17 mouse cellular contexts compared by ENCODE assay signal in genomic region chr10:9586328-9586727, GRCm38 (mm10).
DNase-seq lines count a peak whose midpoint lies in the region; ATAC-seq and TF ChIP-seq lines count a peak whose summit lies in the region.
"Had no signal": no experiment of that assay in that cellular context is flagged by ENCODE, and none has a peak within 500 bp of the region (broad histone marks: within the 10 kb centered on the region; RNA-seq: fewer than 3 reads in every experiment).

No protein-coding gene starts in this region.

- 70% methylated on average over 5 of the region's 5 CpGs for WGBS in forebrain, postnatal 0 days
- WGBS in forebrain, embryonic 13.5 days: 87% methylated on average over 5 of the region's 5 CpGs
- WGBS in embryonic facial prominence, embryonic 15.5 days: 45% methylated on average over 5 of the region's 5 CpGs
- WGBS in hindbrain, embryonic 10.5 days: 84% methylated on average over 5 of the region's 5 CpGs

- H3K4me2 ChIP-seq in forebrain, postnatal 0 days (ENCODE audit: low read depth): no peak overlapping the region
- H3K4me2 ChIP-seq in forebrain, embryonic 13.5 days: no peak overlapping the region
- H3K4me2 ChIP-seq in embryonic facial prominence, embryonic 15.5 days (replicated peaks): no peak overlapping the region
- H3K4me2 ChIP-seq: embryonic facial prominence, embryonic 12.5 days; forebrain, embryonic 15.5 days; midbrain, embryonic 15.5 days had no signal

- TF ChIP-seq CTCF in forebrain, postnatal 0 days (IDR thresholded peaks at IDR 0.05; ENCODE audit: low read depth): no peak

- intact Hi-C loops in left cerebral cortex, postnatal 25 days (cut with DNase I): loop anchor here (5.0 kb wide), 1 partner anchor 56 kb away; no protein-coding TSS in a partner anchor

- no peaks in the 10 kb centered on the region for H3K36me3 ChIP-seq in forebrain, postnatal 0 days (ENCODE audit: insufficient read depth)
- no peaks in the 10 kb centered on the region for H3K36me3 ChIP-seq in forebrain, embryonic 13.5 days (ENCODE audit: poor library complexity, severe bottlenecking)
- no peaks in the 10 kb centered on the region for H3K36me3 ChIP-seq in embryonic facial prominence, embryonic 15.5 days
- H3K36me3 ChIP-seq in hindbrain, embryonic 10.5 days: no peaks in the 10 kb centered on the region
- H3K36me3 ChIP-seq: embryonic facial prominence, embryonic 12.5 days; forebrain, embryonic 15.5 days; midbrain, embryonic 15.5 days had no signal

- no peak overlapping the region for H3K4me3 ChIP-seq in forebrain, postnatal 0 days (ENCODE audit: low read depth, low read length)
- H3K4me3 ChIP-seq in forebrain, embryonic 13.5 days: no peak overlapping the region
- no peak overlapping the region for H3K4me3 ChIP-seq in embryonic facial prominence, embryonic 15.5 days (replicated peaks)
- no peak overlapping the region for H3K4me3 ChIP-seq in hindbrain, embryonic 10.5 days
- H3K4me3 ChIP-seq: embryonic facial prominence, embryonic 12.5 days; forebrain, embryonic 15.5 days; midbrain, embryonic 15.5 days had no signal

- no peak overlapping the region for H3K9ac ChIP-seq in forebrain, postnatal 0 days
- no peak overlapping the region for H3K9ac ChIP-seq in forebrain, embryonic 13.5 days
- no peak overlapping the region for H3K9ac ChIP-seq in embryonic facial prominence, embryonic 15.5 days
- H3K9ac ChIP-seq: embryonic facial prominence, embryonic 12.5 days; forebrain, embryonic 15.5 days; midbrain, embryonic 15.5 days had no signal

- no peak for ATAC-seq in forebrain, postnatal 0 days
- no peak for ATAC-seq in forebrain, embryonic 13.5 days
- no peak for ATAC-seq in embryonic facial prominence, embryonic 15.5 days (ENCODE audit: insufficient number of reproducible peaks, low FRiP score, low TSS enrichment, low read depth)
- ATAC-seq: forebrain, embryonic 15.5 days; midbrain, embryonic 15.5 days had no signal

- peak; percentile 59 for DNase-seq in forebrain, postnatal 0 days
- peak; percentile 54 to 95 for DNase-seq in left cerebral cortex, postnatal 25 days (ENCODE audit: low spot score in 2 of 2)
- peak; percentile 55 to 67 for DNase-seq in right cerebral cortex, postnatal 36 days (ENCODE audit: low spot score in 2 of 2)
- no peak for DNase-seq in yolk sac, embryonic 10.5 days (ENCODE audit: low spot score)
- no peak for DNase-seq in Muller cell, postnatal 12 days (ENCODE audit: inconsistent ontology term)
- DNase-seq in hindbrain, embryonic 10.5 days (ENCODE audit: low spot score): no peak
- DNase-seq: cerebellum, adult 11 months; gastrocnemius, postnatal 14 days; heart, postnatal 36 days; liver; lung, adult 18-20 months; lung, postnatal 4 days had no signal

- no peaks in the 10 kb centered on the region for H3K9me3 ChIP-seq in forebrain, postnatal 0 days (ENCODE audit: low read length)
- no peaks in the 10 kb centered on the region for H3K9me3 ChIP-seq in forebrain, embryonic 13.5 days (replicated peaks)
- H3K9me3 ChIP-seq in embryonic facial prominence, embryonic 15.5 days (replicated peaks): no peaks in the 10 kb centered on the region
- no peaks in the 10 kb centered on the region for H3K9me3 ChIP-seq in hindbrain, embryonic 10.5 days
- H3K9me3 ChIP-seq: embryonic facial prominence, embryonic 12.5 days; forebrain, embryonic 15.5 days; midbrain, embryonic 15.5 days had no signal

- H3K27ac ChIP-seq in forebrain, postnatal 0 days (ENCODE audit: low read depth, low read length): no peak overlapping the region
- H3K27ac ChIP-seq in forebrain, embryonic 13.5 days: no peak overlapping the region
- peak overlapping the region; percentile 58 for H3K27ac ChIP-seq in embryonic facial prominence, embryonic 15.5 days (replicated peaks)
- no peak overlapping the region for H3K27ac ChIP-seq in hindbrain, embryonic 10.5 days
- H3K27ac ChIP-seq: embryonic facial prominence, embryonic 12.5 days; forebrain, embryonic 15.5 days; midbrain, embryonic 15.5 days had no signal

- H3K27me3 ChIP-seq in forebrain, postnatal 0 days (ENCODE audit: insufficient read depth, low read length): no peaks in the 10 kb centered on the region
- H3K27me3 ChIP-seq in forebrain, embryonic 13.5 days: no peaks in the 10 kb centered on the region
- no peaks in the 10 kb centered on the region for H3K27me3 ChIP-seq in embryonic facial prominence, embryonic 15.5 days
- H3K27me3 ChIP-seq in hindbrain, embryonic 10.5 days (ENCODE audit: insufficient read depth, poor library complexity, severe bottlenecking): no peaks in the 10 kb centered on the region
- H3K27me3 ChIP-seq: embryonic facial prominence, embryonic 12.5 days; forebrain, embryonic 15.5 days; midbrain, embryonic 15.5 days had no signal

- H3K4me1 ChIP-seq in forebrain, postnatal 0 days (ENCODE audit: insufficient read depth): no peaks in the 10 kb centered on the region
- no peaks in the 10 kb centered on the region for H3K4me1 ChIP-seq in forebrain, embryonic 13.5 days
- H3K4me1 ChIP-seq in embryonic facial prominence, embryonic 15.5 days: no peaks in the 10 kb centered on the region; the same call in 1 of the 2 replicates
- no peaks in the 10 kb centered on the region for H3K4me1 ChIP-seq in hindbrain, embryonic 10.5 days (replicated peaks)
- H3K4me1 ChIP-seq: embryonic facial prominence, embryonic 12.5 days; forebrain, embryonic 15.5 days; midbrain, embryonic 15.5 days had no signal

Comparison
In these comparisons a context has a peak if more than half of its experiments do, and no peak if none do; other contexts are left out.
1. DNase-seq: peak in forebrain, postnatal 0 days (single experiment), left cerebral cortex, postnatal 25 days (2 of 2) and right cerebral cortex, postnatal 36 days (2 of 2); none in yolk sac, embryonic 10.5 days (single experiment), Muller cell, postnatal 12 days (single experiment) and hindbrain, embryonic 10.5 days (single experiment).